22 mouse cellular contexts compared by ENCODE assay signal in genomic region chr3:38711229-38711628, GRCm38 (mm10).
DNase-seq lines count a peak whose midpoint lies in the region; ATAC-seq lines count a peak whose summit lies in the region.
"Had no signal": no experiment of that assay in that cellular context is flagged by ENCODE, and none has a peak within 500 bp of the region (broad histone marks: within the 10 kb centered on the region; RNA-seq: fewer than 3 reads in every experiment).

No protein-coding gene starts in this region.

- H3K4me2 ChIP-seq in heart, embryonic 11.5 days = no peak overlapping the region
- no peak overlapping the region for H3K4me2 ChIP-seq in midbrain, embryonic 11.5 days
- no peak overlapping the region for H3K4me2 ChIP-seq in embryonic facial prominence, embryonic 14.5 days (ENCODE audit: low read depth, low read length)
- H3K4me2 ChIP-seq: hindbrain, embryonic 14.5 days; kidney, embryonic 15.5 days; limb, embryonic 12.5 days; liver, embryonic 12.5 days; lung, embryonic 15.5 days; neural tube, embryonic 13.5 days had no signal

- ATAC-seq in heart, embryonic 11.5 days (replicated peaks; ENCODE audit: insufficient number of reproducible peaks, low FRiP score, low TSS enrichment) = no peak
- no peak for ATAC-seq in midbrain, embryonic 11.5 days (ENCODE audit: low FRiP score)
- peak; percentile 39; the same call in 1 of the 2 replicates for ATAC-seq in embryonic facial prominence, embryonic 14.5 days (ENCODE audit: low read depth)
- ATAC-seq: intestine, embryonic 16.5 days; liver, embryonic 12.5 days had no signal

- no peaks in the 10 kb centered on the region for H3K9me3 ChIP-seq in heart, embryonic 11.5 days (replicated peaks; ENCODE audit: control insufficient read depth, low read length)
- no peaks in the 10 kb centered on the region for H3K9me3 ChIP-seq in midbrain, embryonic 10.5 days (replicated peaks)
- no peaks in the 10 kb centered on the region for H3K9me3 ChIP-seq in midbrain, embryonic 11.5 days (ENCODE audit: control insufficient read depth, low read length)
- H3K9me3 ChIP-seq in embryonic facial prominence, embryonic 14.5 days (ENCODE audit: control insufficient read depth, low read length) = no peaks in the 10 kb centered on the region
- H3K9me3 ChIP-seq: kidney, embryonic 15.5 days; limb, embryonic 12.5 days; liver, embryonic 12.5 days; lung, embryonic 15.5 days; neural tube, embryonic 13.5 days had no signal

- no peak overlapping the region for H3K27ac ChIP-seq in heart, embryonic 11.5 days (ENCODE audit: low read depth, low read length)
- peak overlapping the region; percentile 46; the same call in 1 of the 2 replicates for H3K27ac ChIP-seq in midbrain, embryonic 10.5 days (replicated peaks)
- H3K27ac ChIP-seq in midbrain, embryonic 11.5 days (ENCODE audit: low read depth, low read length) = no peak overlapping the region
- H3K27ac ChIP-seq in embryonic facial prominence, embryonic 14.5 days (replicated peaks; ENCODE audit: low read depth, low read length) = no peak overlapping the region
- H3K27ac ChIP-seq: kidney, embryonic 15.5 days; limb, embryonic 12.5 days; liver, embryonic 12.5 days; lung, embryonic 15.5 days had no signal

- no peaks in the 10 kb centered on the region for H3K36me3 ChIP-seq in heart, embryonic 11.5 days (ENCODE audit: control insufficient read depth, insufficient read depth, low read length)
- no peaks in the 10 kb centered on the region for H3K36me3 ChIP-seq in midbrain, embryonic 10.5 days
- no peaks in the 10 kb centered on the region for H3K36me3 ChIP-seq in midbrain, embryonic 11.5 days (ENCODE audit: control insufficient read depth, insufficient read depth, low read length)
- H3K36me3 ChIP-seq in embryonic facial prominence, embryonic 14.5 days (ENCODE audit: control insufficient read depth, insufficient read depth, low read length) = no peaks in the 10 kb centered on the region
- H3K36me3 ChIP-seq: kidney, embryonic 15.5 days; limb, embryonic 12.5 days; liver, embryonic 12.5 days; lung, embryonic 15.5 days; neural tube, embryonic 13.5 days had no signal

- DNase-seq in heart, adult 11 months = peak; percentile 41
- DNase-seq in midbrain, embryonic 10.5 days (ENCODE audit: low spot score) = no peak
- DNase-seq in midbrain, embryonic 11.5 days (ENCODE audit: low spot score, missing footprints) = no peak
- peak; percentile 56 for DNase-seq in embryonic facial prominence, embryonic 14.5 days (ENCODE audit: low spot score)
- peak; percentile 63 for DNase-seq in retina, embryonic 14.5 days (ENCODE audit: low spot score)
- DNase-seq in gastrocnemius, postnatal 10 days = no peak
- DNase-seq in testis, postnatal 14 days (ENCODE audit: low spot score) = no peak
- DNase-seq: cerebellum, adult 2 months; heart, adult 18-20 months; heart, postnatal 10 days; kidney, postnatal 4 days; layer of hippocampus, adult 9-11 months; thymus, adult 18-20 months; thymus, postnatal 4 days had no signal

- peaks cover 4% of the 10 kb centered on the region; the same call in 1 of the 2 replicates for H3K4me1 ChIP-seq in heart, embryonic 11.5 days (ENCODE audit: control insufficient read depth, insufficient read depth, low read length)
- peaks cover 31% of the 10 kb centered on the region for H3K4me1 ChIP-seq in midbrain, embryonic 10.5 days
- H3K4me1 ChIP-seq in midbrain, embryonic 11.5 days (ENCODE audit: control insufficient read depth, insufficient read depth, low read length) = peaks cover 6% of the 10 kb centered on the region; the same call in 1 of the 2 replicates
- no peaks in the 10 kb centered on the region for H3K4me1 ChIP-seq in embryonic facial prominence, embryonic 14.5 days (ENCODE audit: control insufficient read depth, insufficient read depth, low read length)

- no peak overlapping the region for H3K4me3 ChIP-seq in heart, embryonic 11.5 days (ENCODE audit: low read depth, low read length)
- no peak overlapping the region for H3K4me3 ChIP-seq in midbrain, embryonic 10.5 days
- H3K4me3 ChIP-seq in midbrain, embryonic 11.5 days (ENCODE audit: low read depth, low read length) = no peak overlapping the region
- H3K4me3 ChIP-seq in embryonic facial prominence, embryonic 14.5 days (ENCODE audit: low read depth, low read length) = no peak overlapping the region
- H3K4me3 ChIP-seq: kidney, embryonic 15.5 days; limb, embryonic 12.5 days; liver, embryonic 12.5 days; lung, embryonic 15.5 days; neural tube, embryonic 13.5 days had no signal

- H3K9ac ChIP-seq in heart, embryonic 11.5 days (ENCODE audit: low read depth, low read length) = no peak overlapping the region
- no peak overlapping the region for H3K9ac ChIP-seq in midbrain, embryonic 11.5 days (ENCODE audit: low read length)
- H3K9ac ChIP-seq in embryonic facial prominence, embryonic 14.5 days (ENCODE audit: low read depth, low read length) = no peak overlapping the region
- H3K9ac ChIP-seq: hindbrain, embryonic 14.5 days; kidney, embryonic 15.5 days; limb, embryonic 12.5 days; liver, embryonic 12.5 days; lung, embryonic 15.5 days; neural tube, embryonic 13.5 days had no signal

- no peaks in the 10 kb centered on the region for H3K27me3 ChIP-seq in heart, embryonic 11.5 days (ENCODE audit: control insufficient read depth, insufficient read depth, low read length)
- H3K27me3 ChIP-seq in midbrain, embryonic 10.5 days (ENCODE audit: low read depth, poor library complexity, severe bottlenecking) = no peaks in the 10 kb centered on the region
- no peaks in the 10 kb centered on the region for H3K27me3 ChIP-seq in midbrain, embryonic 11.5 days (ENCODE audit: control insufficient read depth, insufficient read depth, low read length)
- no peaks in the 10 kb centered on the region for H3K27me3 ChIP-seq in embryonic facial prominence, embryonic 14.5 days (replicated peaks; ENCODE audit: control insufficient read depth, insufficient read depth, low read length)
- H3K27me3 ChIP-seq: kidney, embryonic 15.5 days; limb, embryonic 12.5 days; liver, embryonic 12.5 days; lung, embryonic 15.5 days; neural tube, embryonic 13.5 days had no signal

- 25% methylated on average over 6 of the region's 6 CpGs for WGBS in heart, embryonic 11.5 days (ENCODE audit: insufficient replicate concordance)
- WGBS in midbrain, embryonic 10.5 days = 45% methylated on average over 6 of the region's 6 CpGs
- WGBS in midbrain, embryonic 11.5 days = 40% methylated on average over 6 of the region's 6 CpGs
- WGBS in embryonic facial prominence, embryonic 14.5 days = 32% methylated on average over 6 of the region's 6 CpGs

Comparison
In these comparisons a context has a peak if more than half of its experiments do, and no peak if none do; other contexts are left out.
1. DNase-seq: peak in heart, adult 11 months (single experiment), embryonic facial prominence, embryonic 14.5 days (single experiment) and retina, embryonic 14.5 days (single experiment); none in midbrain, embryonic 10.5 days (single experiment), midbrain, embryonic 11.5 days (single experiment), gastrocnemius, postnatal 10 days (single experiment) and testis, postnatal 14 days (single experiment).